Mouse (Mus musculus) heart, postnatal 0 days (tissue): ENCODE measurements around the gene Rpgrip1.

Experiments used
- CTCF ChIP-seq: IDR thresholded peaks from 2 replicates; pipeline ENCODE4 v1.5.1; 2016; ENCODE audit warnings: antibody characterized with exemption, control low read depth, low read depth
- EP300 ChIP-seq: IDR thresholded peaks from 2 replicates; pipeline ENCODE4 v1.6.1; 2016; ENCODE audit warnings: antibody characterized with exemption, low read depth

DNA sequence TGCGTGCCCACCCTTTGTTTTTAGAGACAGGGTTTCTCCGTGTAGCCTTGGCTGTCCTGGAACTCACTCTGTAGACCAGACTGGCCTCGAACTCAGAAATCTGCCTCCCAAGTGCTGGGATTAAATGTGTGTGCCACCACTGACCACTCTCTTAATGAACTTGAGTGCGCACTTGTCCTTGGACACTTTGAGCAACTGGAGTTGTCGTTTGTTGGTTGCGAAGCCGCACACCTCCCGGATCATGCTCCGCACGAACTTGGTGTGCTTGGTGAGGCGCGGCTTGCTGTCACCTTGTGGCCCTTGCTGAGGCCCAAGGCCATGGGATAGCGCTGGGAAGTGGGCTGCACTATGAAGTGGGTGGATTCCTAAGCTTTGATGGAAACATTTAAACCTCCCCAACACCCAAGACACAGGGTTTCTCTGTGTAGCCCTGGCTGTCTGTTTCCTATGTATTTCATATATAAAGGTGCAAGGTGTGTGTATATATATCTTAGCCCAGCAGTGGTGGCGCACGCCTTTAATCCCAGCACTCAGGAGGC lies 38.8 kb upstream of the Rpgrip1 start:
- TF ChIP-seq CTCF = no peak
- no peak for TF ChIP-seq EP300
